In the genomic region with DNA sequence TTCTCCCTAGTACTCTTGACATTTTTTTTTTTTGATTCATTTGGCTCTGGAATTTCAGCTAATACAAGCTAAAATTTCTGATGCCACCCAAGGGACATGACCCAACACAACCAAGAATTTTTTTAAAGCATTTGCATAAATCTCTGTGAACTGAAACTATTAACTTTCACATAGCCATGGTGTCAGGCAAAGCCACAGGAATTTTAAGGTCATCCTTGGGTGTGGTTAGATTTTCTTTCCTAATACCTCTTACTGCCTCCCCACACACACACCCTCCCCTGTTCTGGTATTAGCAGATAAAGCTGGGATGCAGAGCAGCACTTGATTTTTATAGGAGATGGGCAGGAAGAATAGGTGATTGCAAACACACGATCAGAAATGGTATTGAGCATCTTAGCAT, we compare ENCODE assay signal across 29 mouse cellular contexts.
DNase-seq lines count a peak whose midpoint lies in the region; ATAC-seq lines count a peak whose summit lies in the region.
"Had no signal": no experiment of that assay in that cellular context is flagged by ENCODE, and none has a peak within 500 bp of the region (broad histone marks: within the 10 kb centered on the region; RNA-seq: fewer than 3 reads in every experiment).

No protein-coding gene starts in this region.

- no peaks in the 10 kb centered on the region for H3K4me1 ChIP-seq in kidney, embryonic 14.5 days (ENCODE audit: control insufficient read depth, insufficient read depth, low read length)
- H3K4me1 ChIP-seq: embryonic facial prominence, embryonic 10.5 days; embryonic facial prominence, embryonic 13.5 days; forebrain, embryonic 12.5 days; forebrain, embryonic 15.5 days; heart, embryonic 12.5 days; heart, embryonic 15.5 days; hindbrain, embryonic 10.5 days; hindbrain, embryonic 13.5 days had no signal

- no peak overlapping the region for H3K4me2 ChIP-seq in kidney, embryonic 14.5 days (replicated peaks; ENCODE audit: low read depth, low read length)
- H3K4me2 ChIP-seq: embryonic facial prominence, embryonic 13.5 days; forebrain, embryonic 12.5 days; forebrain, embryonic 15.5 days; heart, embryonic 12.5 days; heart, embryonic 15.5 days; hindbrain, embryonic 13.5 days had no signal

- H3K9ac ChIP-seq in kidney, embryonic 14.5 days (ENCODE audit: low read depth, low read length): no peak overlapping the region
- H3K9ac ChIP-seq: embryonic facial prominence, embryonic 13.5 days; forebrain, embryonic 12.5 days; forebrain, embryonic 15.5 days; heart, embryonic 12.5 days; heart, embryonic 15.5 days; hindbrain, embryonic 13.5 days had no signal

- no peak overlapping the region for H3K27ac ChIP-seq in kidney, embryonic 14.5 days (ENCODE audit: low read depth, low read length)
- H3K27ac ChIP-seq: embryonic facial prominence, embryonic 10.5 days; embryonic facial prominence, embryonic 13.5 days; forebrain, embryonic 12.5 days; forebrain, embryonic 15.5 days; heart, embryonic 15.5 days; hindbrain, embryonic 10.5 days; hindbrain, embryonic 13.5 days had no signal

- no peaks in the 10 kb centered on the region for H3K36me3 ChIP-seq in kidney, embryonic 14.5 days (ENCODE audit: control insufficient read depth, insufficient read depth, low read length)
- H3K36me3 ChIP-seq: embryonic facial prominence, embryonic 10.5 days; embryonic facial prominence, embryonic 13.5 days; forebrain, embryonic 12.5 days; forebrain, embryonic 15.5 days; heart, embryonic 12.5 days; heart, embryonic 15.5 days; hindbrain, embryonic 10.5 days; hindbrain, embryonic 13.5 days had no signal

- ATAC-seq in kidney, embryonic 14.5 days (ENCODE audit: low FRiP score, low TSS enrichment): no peak
- ATAC-seq: activated CD4-positive, CD25-positive, alpha-beta regulatory T cell, adult 4 months; CD4-positive, CD25-positive, alpha-beta regulatory T cell, adult 4 months; forebrain, embryonic 15.5 days; hindbrain, embryonic 16.5 days had no signal

- no peaks in the 10 kb centered on the region for H3K9me3 ChIP-seq in kidney, embryonic 14.5 days (ENCODE audit: control insufficient read depth, low read length)
- H3K9me3 ChIP-seq: embryonic facial prominence, embryonic 10.5 days; embryonic facial prominence, embryonic 13.5 days; forebrain, embryonic 12.5 days; forebrain, embryonic 15.5 days; heart, embryonic 12.5 days; heart, embryonic 15.5 days; hindbrain, embryonic 10.5 days; hindbrain, embryonic 13.5 days had no signal

- WGBS in kidney, embryonic 14.5 days: 65% methylated on average over 1 of the region's 1 CpGs

- peak; percentile 2 for DNase-seq in kidney, adult 11 months
- peak; percentile 24 for DNase-seq in 3134 (ENCODE audit: extremely low read depth, insufficient read length, low spot score)
- DNase-seq in Muller cell, postnatal 12 days (ENCODE audit: inconsistent ontology term): peak; percentile 45
- no peak for DNase-seq in MN1 (ENCODE audit: low spot score)
- no peak for DNase-seq in urinary bladder, adult 18-20 months (ENCODE audit: low spot score in 2 of 2)
- DNase-seq: adrenal gland, adult 8-10 months; adrenal gland, postnatal 25 days; cerebellum, adult 11-12 months; cerebellum, adult 8-10 months; cerebellum, postnatal 10 days; cerebellum, postnatal 36 days; embryo, embryonic 11 days; gastrocnemius, postnatal 25 days; heart, adult 18-20 months; heart, postnatal 10 days; heart, postnatal 36 days had no signal

- no peaks in the 10 kb centered on the region for H3K27me3 ChIP-seq in kidney, embryonic 14.5 days (ENCODE audit: control insufficient read depth, insufficient read depth, low read length)
- H3K27me3 ChIP-seq: embryonic facial prominence, embryonic 13.5 days; forebrain, embryonic 12.5 days; forebrain, embryonic 15.5 days; heart, embryonic 12.5 days; heart, embryonic 15.5 days; hindbrain, embryonic 13.5 days had no signal

- no peak overlapping the region for H3K4me3 ChIP-seq in kidney, embryonic 14.5 days (ENCODE audit: low read length)
- H3K4me3 ChIP-seq: embryonic facial prominence, embryonic 10.5 days; embryonic facial prominence, embryonic 13.5 days; erythroblast, embryonic 14.5 days; forebrain, embryonic 12.5 days; forebrain, embryonic 15.5 days; heart, embryonic 12.5 days; heart, embryonic 15.5 days; hindbrain, embryonic 10.5 days; hindbrain, embryonic 13.5 days had no signal

Comparison
In these comparisons a context has a peak if more than half of its experiments do, and no peak if none do; other contexts are left out.
1. DNase-seq: peak in kidney, adult 11 months (single experiment), 3134 (single experiment) and Muller cell, postnatal 12 days (single experiment); none in MN1 (single experiment) and urinary bladder, adult 18-20 months (0 of 2).